Mouse (Mus musculus): ENCODE results near the gene Spic. TPM values are rescaled to one million over a fixed set of nuclear protein-coding genes. Genes with fewer than 3 reads are reported as not detected.
"Not testable (repeated sequence)": the region's sequence is repeated elsewhere in the genome, so short reads cannot be mapped to it uniquely, and the experiment has no call there.

Gene Spic
- total RNA-seq (2022) = not detected

DNA sequence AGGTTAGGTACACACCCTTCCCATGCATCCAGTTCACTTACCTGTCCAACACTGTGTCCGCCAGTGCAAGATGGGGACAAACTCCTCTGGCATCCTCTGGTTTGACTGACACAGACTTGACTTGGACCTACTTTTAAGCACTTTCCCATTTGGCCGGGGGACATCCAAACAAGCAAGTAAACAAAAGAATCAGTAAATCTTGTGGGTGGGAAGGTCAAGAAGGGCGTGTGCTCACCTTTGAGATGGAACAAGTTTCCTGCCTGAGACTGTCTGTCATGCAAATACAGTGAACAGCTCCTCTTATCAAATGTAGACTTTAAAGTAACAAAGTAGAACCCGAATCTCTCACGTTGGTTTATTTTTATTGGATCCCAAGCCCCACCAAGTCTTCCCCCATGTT is at the start of gene Spic:
TSS of gene Spic (minus strand) at position 91 of the 400 bp plus-strand sequence.
- DNase-seq (ENCODE audit: low spot score in 2 of 2) = no peak

DNA sequence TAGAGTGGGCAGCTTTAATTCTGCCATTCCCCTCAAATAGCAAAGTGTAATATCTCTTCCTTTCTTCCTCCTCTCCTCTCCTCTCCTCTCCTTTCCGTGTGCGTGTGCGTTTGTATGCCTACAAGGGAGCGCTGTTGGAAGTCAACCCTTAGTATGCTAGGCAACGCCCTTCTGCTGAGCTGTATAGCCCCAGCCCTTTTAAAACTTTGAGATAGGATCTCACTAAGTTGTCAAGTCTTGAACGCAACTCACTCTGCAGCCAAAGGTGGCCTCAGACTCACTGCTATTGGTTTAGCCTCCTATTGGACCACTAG is 47.5 kb upstream of the Spic start:
- DNase-seq (ENCODE audit: low spot score in 2 of 2) = no peak

DNA sequence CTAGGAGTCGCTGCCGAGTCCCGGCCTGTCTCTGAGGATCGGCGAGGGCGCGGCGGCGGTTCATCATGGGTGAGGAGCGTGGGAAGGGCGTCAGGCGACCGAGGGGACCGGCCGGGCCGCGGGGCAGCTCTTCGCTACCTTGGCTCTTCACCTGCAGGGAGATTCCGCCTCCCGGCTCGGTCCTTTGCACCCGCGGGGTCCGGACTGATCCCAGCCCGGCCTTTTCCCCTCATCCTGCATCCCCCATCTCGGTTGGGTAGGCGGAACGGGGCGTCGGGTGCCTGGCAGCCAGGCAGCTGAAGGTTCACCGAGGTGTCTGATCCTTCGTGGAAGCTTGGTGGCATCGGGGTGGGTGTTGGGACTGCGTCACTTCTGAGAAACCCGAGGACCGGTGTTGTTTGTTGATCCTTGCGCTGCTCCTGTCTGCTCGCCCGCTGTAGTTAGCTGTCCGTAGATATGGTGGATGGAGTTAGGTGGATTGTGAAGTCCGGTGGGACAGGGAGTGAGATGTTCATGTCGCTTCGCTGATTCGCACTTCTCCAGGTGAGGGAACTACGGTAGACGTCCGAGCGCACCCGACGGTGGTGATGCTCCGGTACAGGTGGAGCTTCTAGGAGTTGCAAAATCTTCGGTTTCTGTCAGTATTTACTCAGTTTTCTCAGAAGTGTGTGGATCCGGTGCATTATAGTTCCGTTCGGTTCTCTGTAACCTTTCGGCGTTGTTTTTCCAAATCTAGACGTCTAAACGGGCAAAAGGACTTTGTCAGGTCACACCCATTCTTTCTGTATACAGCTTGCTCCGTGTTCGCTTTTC is 46.9 kb upstream of the Spic start:
- no peak for DNase-seq (ENCODE audit: low spot score in 2 of 2)

DNA sequence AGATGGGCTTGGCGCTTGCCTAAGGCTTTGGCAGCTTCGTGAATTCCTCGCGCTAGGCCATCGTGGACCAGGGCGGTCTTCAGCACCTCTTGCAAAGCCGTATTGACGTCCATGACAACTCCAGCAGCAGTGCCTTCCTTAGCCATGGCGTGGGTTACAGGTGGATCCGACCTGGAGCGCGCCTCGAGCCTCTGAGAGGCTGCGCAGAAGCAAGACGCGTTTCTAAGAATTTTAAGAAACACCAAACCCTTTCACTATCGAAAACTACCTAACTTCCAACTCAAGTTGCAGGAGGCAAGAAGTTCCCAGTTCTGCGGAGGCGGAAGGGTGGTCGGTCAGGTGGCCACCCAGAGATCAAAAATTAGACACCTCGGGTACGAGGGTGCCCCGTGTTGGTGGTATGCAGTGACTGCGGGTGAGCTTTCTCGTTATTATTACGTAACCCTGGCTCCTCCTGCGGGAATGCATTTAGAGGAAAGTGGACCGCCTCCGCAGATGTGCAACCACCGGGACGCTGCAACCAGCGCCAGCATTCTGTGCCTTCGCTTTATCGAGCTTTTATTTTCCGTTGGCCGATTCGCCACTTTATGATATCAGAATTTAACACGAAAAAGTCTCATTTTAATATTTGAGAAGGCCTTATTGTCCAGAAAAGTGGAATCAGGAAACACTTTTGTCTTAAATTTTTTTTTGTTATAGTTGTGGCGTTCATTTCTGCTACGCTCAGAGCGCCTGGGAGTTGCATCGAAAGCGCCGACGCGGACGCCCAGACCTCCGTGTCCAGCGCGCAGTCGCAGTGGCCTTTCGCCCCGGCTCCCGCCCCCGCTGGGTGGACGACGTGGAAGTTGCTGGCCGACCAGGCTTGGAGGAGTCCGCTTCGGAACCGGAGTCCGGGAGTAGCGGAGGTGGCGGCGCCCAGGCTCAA is 46.0 kb upstream of the Spic start, which contains the start of gene Arl1:
TSS of gene Arl1 (plus strand) at position 288 of the 925 bp plus-strand sequence.
- peak; percentile 89 to 90 for DNase-seq (ENCODE audit: low spot score in 2 of 2)

DNA sequence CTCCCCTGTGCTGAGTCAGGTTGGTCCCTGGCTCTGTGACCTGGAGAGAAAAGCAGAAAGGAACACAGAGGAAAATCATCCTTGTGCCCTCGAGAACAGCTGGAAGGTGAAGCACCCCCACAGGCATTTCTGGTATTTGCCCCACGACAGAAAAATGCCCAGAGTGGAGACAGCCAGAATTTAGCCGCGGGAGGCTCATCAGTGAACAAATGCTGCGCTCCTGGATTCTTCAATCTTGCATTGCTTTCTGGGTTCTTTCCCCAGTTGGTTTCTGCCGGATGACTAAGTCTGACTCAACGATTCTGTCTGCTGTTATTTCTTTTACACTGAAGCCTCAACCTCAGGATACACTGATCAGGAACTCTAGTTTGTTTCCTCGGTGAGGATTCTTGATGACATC is 43.4 kb upstream of the Spic start:
- no peak for DNase-seq (ENCODE audit: low spot score in 2 of 2)

DNA sequence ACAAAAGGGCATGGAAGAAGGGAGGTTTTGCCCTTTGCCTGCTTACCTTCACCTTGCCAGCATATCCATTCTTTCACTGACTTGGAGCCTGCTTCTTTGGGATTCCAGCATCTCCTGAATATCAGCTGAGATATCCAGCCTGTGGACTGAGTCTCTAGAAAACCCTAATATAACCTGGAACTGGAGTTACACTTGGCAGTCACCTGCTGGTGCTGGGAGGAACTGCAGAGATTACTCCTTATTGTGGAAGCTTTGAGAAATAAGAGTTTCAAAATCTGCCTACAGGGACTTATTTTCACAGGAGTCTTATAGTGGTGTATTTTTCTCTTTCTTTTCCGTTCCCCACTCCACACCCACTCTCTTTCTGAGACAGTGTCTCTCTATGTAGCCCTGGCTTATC is 42.3 kb upstream of the Spic start:
- peak in 1 of 2 experiments; percentile 29 for DNase-seq (ENCODE audit: low spot score in 2 of 2)

DNA sequence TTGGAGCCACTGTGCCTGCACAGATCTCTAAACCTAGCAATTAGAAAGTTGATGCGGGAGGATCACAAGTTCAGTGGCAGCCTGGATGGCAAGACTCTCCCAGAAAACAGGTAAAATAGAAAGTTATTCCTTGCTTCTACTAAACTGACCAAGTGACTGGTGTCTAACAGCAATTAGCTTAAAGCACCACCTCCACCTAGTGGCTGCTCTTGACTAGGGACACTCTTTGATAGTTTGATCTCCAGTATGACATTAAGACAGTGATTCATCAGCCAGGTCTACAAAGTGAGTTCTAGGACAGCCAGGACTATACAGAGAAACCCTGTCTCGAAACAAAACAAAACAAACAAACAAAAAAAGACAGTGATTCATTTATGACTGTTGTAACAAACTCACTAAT is 40.5 kb upstream of the Spic start:
- DNase-seq (ENCODE audit: low spot score in 2 of 2) = no peak

DNA sequence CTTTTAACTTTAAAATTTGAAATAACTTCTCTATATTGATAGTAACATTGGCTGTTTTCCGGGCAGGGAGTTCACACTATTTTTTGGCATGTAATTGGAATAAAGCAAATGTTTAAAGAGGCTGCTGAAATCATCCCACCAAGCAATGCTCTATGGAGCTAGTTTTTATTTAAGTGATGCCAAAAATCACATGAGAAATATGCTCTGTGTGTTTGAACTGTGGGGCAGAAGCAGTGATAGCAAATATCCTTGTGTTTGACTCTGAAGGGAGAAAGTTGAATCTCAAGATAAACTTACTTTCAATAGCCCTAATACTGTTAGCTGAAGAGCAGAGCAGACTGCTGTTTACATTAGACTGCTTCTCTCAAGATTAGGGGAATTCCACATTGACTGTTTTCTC is 34.8 kb upstream of the Spic start:
- no peak for DNase-seq (ENCODE audit: low spot score in 2 of 2)

DNA sequence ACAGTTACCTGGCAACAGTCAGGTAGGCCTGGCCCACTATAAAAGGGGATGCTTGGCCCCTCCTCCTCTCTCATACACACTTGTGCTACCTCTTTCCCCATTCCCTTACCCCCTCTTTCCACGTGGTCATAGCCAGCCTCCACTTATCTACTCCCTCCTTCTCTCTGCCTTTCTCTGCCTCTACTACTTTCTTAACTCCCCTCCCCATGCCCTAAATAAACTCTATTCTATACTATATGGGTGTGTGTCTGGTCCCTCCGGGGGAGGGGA is 32.9 kb upstream of the Spic start:
- DNase-seq (ENCODE audit: low spot score in 2 of 2) = no peak

DNA sequence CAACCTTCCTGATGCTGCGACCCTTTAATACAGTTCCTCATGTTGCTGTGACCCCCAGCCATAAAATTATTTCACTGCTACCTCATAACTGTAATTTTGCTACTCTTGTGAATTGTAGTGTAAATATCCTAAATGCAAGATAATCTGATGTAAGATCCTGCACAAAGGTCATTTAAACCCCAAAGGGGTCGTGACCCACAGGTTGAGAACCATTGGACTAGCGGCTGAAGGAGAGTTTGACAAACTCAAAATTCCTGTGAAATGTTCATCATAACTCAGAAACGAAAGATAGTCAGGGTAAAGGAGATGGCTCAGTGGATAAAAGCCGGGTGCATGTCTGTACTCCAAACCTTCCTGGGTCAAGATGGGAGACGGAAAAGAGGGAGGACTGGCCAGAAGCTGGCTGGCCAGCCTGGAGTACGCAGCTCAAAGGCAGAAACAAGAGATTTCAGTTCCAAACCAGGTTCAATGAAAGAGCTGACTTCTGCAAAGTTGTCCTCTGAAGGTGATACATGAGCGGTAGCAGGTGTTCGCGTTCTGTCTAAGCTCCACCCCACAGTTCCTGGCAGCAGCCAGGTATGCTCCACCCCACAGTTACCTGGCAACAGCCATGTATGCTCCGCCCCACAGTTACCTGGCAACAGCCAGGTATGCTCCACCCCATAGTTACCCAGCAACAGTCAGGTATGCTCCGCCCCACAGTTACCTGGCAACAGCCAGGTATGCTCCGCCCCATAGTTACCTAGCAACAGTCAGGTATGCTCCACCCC is 32.4 kb upstream of the Spic start:
- DNase-seq (ENCODE audit: low spot score in 2 of 2) = no peak

DNA sequence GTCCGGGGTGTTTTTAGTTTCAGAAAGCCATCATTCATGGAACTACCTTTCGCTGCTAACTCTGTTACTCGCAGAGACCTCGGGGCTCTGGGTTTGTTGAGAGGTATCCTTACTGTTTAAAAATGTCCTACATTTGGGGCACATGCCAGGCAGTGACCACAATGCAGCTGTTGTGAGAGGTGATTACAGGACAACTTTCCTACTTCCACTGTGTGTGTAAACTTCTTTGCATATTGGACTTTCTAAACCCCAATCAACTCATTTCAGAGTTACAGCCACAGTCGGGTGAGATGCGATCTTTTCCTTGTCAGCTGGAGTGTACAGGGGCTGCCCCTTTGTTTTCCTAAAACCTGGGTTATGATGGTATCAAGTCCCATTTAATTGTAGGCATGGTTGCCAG is 30.8 kb upstream of the Spic start:
- DNase-seq (ENCODE audit: low spot score in 2 of 2) = no peak

DNA sequence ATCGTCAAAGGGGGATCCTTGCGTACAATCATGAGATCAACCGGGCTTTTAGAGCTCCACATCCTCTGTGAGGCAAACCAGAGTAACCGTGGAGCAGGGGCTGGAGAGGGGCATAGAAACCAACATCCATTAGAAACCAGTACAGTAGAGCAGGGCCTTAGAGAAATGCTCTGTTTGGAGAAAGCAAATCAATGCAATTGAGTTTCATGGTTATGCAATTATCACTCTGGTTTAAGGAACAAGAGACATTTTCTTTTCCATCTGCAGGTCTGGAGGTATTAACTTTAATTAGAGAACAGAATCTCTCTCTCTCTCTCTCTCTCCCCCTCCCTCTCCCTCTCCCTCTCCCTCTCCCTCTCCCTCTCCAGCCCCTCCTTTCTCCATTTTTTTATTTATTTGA is 29.9 kb upstream of the Spic start:
- no peak for DNase-seq (ENCODE audit: low spot score in 2 of 2)

DNA sequence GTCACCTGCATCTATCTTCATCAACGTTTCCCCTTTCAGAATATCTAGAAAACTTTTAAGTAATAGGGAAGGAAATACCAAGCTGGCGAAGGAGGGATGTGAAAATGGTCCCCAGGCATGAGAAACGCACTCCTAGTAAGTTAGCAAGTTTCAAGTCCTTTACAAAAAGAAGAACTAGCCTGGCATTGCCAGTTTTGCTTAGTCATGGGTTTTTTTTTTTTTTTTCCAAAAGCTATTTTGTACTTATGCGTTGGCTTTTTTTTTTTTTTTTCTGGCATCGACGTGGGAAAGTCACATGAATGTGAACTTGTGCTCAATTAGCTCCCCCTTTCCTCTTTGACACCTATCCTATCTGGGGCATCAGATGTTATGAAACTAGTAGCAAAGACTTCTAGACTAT is 27.5 kb upstream of the Spic start:
- DNase-seq (ENCODE audit: low spot score in 2 of 2) = no peak

DNA sequence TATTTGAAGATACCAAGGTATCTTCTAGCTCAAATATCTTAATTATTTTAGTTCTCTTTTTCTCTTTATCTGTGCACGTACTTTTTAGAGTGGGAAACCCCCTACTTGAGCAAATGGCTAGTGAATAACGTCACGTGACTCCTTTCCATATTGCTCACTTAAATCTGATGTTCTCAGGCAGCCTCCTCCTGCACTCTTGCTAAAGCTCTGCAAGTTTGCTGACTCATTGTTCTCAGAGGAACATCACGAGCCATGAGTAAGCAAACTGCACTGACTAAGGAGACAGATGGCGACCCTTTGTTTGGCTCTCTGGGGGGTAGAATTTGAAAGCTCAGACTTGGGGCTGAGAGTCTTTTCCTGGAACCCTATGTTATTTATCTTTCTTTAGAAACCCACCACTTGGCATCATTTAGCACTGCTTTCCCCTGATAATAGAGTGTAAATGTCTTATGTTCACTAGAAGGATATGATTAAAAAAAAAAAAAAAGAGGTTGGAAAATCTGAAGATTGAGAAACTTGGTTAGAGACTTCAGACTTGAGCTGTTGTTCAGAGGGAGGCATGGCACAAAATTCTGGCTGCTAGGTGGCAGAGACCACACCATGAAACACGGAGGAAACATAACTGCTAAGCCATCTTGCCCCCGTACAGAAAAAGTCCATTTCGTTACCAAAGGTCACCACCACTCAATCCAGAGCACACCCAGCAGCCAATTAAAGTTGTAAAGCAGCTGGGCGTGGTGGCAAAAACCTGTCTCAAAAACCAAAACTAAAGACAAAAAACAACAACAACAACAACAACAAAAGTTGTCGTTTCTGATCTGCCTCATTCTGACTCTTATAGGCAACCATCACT is 24.1 kb upstream of the Spic start:
- peak in 1 of 2 experiments; percentile 69 for DNase-seq (ENCODE audit: low spot score in 2 of 2)

DNA sequence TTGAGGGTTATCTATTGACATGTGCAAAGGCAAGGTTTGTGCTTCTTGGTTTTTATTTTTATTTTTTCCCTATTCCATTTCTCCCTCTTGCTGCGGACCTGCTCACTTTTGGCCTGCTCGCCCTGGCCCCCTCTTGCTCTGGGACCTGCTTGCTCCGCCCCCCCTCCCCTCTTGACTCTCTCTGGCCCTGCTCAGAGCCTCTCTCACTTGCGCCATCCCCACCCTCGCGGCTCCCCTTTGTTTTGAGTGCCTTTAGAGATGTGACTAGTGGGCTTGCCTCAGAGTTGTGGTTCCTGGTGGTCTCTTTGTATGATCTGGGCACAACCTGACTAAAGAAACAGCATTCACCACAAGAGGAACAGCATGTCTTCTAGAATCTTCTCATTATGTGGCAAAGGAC is 16.1 kb upstream of the Spic start:
- no peak for DNase-seq (ENCODE audit: low spot score in 2 of 2)

DNA sequence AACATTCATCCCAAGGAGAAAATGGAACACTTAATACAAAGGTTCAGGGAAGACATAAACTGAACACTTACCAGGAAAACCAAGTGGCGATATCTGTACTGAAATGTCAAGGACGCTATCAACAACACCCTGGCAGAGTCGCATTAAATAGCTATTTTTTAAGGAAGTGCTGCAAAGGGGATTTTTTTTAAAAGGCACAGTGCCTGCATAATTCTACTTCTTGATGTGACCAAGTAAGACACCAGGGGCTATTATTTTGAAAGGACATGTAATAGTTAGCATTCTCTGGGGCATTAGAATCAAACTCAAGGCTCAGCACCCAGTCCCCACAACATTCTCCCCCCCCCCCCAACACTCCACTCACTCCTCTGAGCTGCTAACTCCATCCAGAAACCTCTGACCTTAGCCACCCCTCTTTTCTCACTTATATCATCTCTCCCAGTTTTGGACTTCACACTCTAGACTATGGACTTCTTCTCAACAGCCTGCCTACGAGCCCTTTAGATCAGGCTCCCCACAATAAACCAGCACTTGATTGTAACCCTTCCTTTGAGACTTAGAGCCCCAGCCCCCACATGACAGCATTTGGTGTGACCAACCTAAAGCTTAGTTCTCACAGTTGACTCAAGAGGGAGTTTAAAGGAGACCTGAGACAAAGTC is 1.8 kb downstream of the Spic start:
- no peak for DNase-seq (ENCODE audit: low spot score in 2 of 2)

DNA sequence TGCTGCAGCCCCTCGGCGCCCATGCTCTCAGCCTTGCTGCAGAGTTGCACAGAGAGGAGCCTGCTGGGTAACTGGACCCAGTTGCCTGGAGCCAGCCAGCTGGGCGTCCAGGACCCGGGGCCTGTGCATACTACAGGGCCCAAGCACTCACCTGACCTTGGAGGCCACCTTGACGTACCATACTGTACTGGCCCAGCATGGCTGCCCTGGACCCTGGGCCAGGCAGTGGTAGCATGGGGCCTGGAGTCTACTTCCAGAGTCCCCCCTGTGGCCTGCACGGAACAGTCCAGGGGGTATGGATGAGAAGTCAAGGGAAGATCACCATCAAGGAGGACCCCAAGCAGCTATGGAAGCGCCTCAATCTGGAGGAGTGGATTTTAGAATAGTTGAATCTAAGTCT is 12.0 kb downstream of the Spic start:
- DNase-seq (ENCODE audit: low spot score in 2 of 2) = no peak

DNA sequence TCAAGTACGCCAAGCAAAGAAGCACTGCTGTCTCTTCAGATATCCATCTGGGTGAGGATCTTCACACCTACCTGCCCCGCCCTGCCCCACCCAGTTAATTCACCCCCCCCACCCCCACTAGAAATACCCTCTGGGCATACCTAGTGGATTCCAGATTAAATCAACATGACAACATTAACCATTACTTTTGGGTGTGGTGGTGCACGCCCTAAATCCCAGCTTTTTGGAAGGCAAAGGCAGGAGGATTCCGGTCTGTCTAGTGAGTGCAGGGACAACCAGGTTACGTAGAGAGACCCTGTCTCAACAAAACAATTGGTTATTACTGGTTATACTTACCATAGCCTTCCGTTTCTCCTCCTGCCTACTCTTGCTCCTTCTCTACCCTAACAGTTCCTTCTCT is 12.7 kb downstream of the Spic start:
- DNase-seq (ENCODE audit: low spot score in 2 of 2) = no peak

DNA sequence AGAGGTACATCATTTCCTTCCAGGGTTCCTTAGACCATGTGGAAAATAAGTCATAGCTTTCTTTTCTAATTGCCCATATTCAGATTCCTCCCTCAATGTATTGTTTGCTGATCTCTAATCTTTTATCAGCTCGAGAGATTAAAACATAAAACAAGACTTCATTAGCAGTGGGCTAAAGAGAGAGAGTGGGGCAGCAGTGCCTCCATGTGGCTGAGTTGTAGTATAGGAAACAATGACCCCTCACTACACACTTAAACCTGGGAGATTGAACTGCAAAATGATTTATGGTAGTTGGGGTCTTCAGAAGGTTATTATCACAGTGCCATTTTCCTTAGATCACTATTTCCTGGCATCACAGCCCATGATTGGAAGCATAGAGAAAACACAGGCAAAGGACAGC is 15.1 kb downstream of the Spic start:
- DNase-seq (ENCODE audit: low spot score in 2 of 2) = no peak

DNA sequence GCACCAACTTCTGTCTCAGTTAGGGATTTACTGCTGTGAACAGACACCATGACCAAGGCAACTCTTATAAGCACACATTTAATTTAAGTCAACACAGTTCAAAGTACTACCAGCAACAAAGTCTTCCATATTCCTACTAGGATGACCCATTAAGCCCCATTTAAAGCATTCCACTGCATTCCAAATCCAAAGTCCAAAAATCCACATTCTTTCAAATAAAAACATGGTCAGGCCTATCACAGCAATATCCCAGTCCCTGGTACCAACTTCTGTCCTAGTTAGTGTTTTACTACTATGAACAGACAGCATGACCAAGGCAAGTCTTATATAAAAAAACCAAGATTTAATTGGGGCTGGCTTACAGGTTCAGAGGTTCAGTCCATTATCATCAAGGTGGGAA is 21.0 kb downstream of the Spic start:
- not testable (repeated sequence) for DNase-seq (ENCODE audit: low spot score in 2 of 2)

DNA sequence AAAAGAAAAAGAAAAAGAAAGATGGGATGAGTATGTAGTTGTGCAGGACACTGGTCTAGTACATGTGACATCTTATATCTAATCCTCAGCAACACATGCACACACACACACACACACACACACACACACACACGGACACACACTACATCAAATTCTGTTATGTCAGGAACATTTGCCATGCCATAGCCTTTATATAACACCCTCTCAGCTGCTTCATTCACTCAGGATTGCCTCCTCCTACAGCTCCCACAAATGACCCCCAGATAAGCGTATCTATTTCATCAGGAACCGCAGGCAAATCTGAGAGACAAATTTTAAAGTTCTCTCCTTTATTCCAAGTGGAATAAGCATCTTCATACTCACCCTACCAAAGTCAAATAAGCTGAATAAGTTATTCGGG is 25.9 kb downstream of the Spic start:
- DNase-seq (ENCODE audit: low spot score in 2 of 2) = no peak

Data from left cerebral cortex, adult 8-10 months (tissue).